Mouse (Mus musculus): ENCODE results near the gene Dnase2a. TPM values are rescaled to one million over a fixed set of nuclear protein-coding genes. Genes with fewer than 3 reads are reported as not detected.
A peak's percentile ranks its signal among the peaks of the same experiment; 100 is the strongest.

The Dnase2a gene
- polyA plus RNA-seq, 1 experiment, result 9.0 TPM

DNA sequence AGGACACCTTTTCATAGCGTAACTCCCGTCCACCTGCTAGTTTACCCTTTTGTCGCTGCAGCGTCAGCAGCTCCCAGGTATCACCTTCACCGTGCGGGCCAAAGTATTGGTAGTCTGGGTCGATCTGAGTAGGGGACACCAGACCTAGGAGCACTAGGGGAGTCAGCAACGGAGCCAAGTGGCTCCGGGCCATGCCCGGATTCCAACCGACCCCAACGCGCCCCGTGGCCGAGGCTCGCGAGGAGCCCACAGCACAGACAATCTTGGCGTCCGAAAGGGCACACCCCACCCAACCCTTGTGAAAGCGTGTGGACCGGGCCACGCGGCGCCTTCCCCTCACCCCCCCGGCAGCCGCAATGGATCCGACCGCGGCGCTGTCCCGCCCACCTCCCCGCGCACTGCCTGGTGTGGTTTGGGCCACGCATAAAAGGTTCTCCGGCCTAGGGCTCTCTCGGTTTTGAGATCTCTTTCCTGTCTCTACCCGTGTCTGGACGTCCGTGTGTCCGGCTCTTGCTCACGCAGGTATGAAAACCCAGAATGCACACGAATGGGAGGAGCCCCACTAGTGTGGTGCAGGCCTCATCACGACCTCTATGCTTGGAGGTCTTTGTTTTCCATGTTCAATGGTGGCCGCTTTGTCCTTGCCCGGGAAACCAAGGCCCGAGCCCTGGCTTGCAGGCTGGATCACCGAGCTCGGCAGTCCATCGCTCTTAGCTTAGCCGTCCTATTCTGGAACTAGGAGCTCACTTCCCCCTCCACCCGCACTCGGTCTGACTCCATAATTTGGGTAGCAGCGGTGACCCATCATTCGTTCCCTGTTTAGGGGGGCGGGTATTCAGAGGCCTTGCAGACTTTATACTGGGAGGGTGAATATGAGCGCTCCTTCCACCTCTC is 61.1 kb downstream of the Dnase2a start, which contains the start of the genes Gm49661, Prdx2 and Rnaseh2a:
Gene Gm49661 (minus strand): TSS at position 193 of the 894 bp plus-strand sequence.
Gene Prdx2 (plus strand): TSS at position 347 of the 894 bp plus-strand sequence.
Gene Rnaseh2a (minus strand): TSS at position 527 of the 894 bp plus-strand sequence.
- peaks cover 45% of the 10 kb centered on the region for H3K79me2 ChIP-seq (ENCODE audit: control insufficient read depth, insufficient read depth)
- peaks cover 16% of the 10 kb centered on the region for H3K79me3 ChIP-seq (ENCODE audit: low read depth)
- peak; percentile 37 for TF ChIP-seq MAX (IDR thresholded peaks at IDR 0.05)
- no peak for TF ChIP-seq USF1 (IDR thresholded peaks at IDR 0.05; ENCODE audit: low read depth)
- TF ChIP-seq FOSL1 (IDR thresholded peaks at IDR 0.05; ENCODE audit: insufficient read depth, low read length, poor library complexity, severe bottlenecking), result no peak
- no peak for TF ChIP-seq CEBPB (IDR thresholded peaks at IDR 0.05; ENCODE audit: low read depth)
- no peak for TF ChIP-seq CTCF (IDR thresholded peaks at IDR 0.05; ENCODE audit: control insufficient read depth, insufficient read depth, insufficient read length)
- TF ChIP-seq MYOD1 (IDR thresholded peaks at IDR 0.05; ENCODE audit: control insufficient read depth, insufficient read length, low read depth), result no peak
- TF ChIP-seq MYOG (IDR thresholded peaks at IDR 0.05; ENCODE audit: control insufficient read depth, extremely low read depth, insufficient read length), result no peak
- H3K36me3 ChIP-seq (ENCODE audit: control insufficient read depth, insufficient read depth), result peaks cover 21% of the 10 kb centered on the region
- peak within 1 kb of the TSS; percentile 91 for H3ac ChIP-seq (ENCODE audit: control insufficient read depth, insufficient read length, low read depth)
- H3K4me3 ChIP-seq (ENCODE audit: insufficient read depth, poor library complexity, severe bottlenecking), result peak within 1 kb of the TSS; percentile 55
- H3K27me3 ChIP-seq (ENCODE audit: control insufficient read depth, insufficient read depth, insufficient read length), result no peaks in the 10 kb centered on the region

DNA sequence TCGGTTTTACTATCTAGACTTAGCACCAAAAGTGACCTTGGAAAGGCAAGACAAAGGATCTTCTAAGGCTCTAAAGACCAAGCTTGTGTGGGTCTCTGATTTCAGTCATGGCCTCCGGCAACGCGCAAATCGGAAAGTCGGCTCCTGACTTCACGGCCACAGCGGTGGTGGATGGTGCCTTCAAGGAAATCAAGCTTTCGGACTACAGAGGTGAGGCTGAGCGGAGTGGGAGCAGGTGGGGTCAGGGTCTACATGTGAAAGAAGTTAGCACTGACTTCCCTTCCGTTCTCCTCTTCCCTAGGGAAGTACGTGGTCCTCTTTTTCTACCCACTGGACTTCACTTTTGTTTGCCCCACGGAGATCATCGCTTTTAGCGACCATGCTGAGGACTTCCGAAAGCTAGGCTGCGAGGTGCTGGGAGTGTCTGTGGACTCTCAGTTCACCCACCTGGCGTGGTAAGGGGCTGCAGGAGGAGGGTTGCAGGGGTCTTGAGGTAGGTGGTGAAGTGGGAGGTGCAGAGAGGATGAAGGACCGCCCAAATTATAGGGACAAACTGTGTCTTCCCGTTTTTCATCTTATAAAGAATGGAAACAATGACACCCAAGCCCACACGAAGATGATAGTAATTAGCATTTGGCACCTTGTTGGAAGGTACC is 61.9 kb downstream of the Dnase2a start:
- Histone ChIP-seq H3K79me3 (ENCODE audit: low read depth) (peaks cover 14% of the 10 kb centered on the region), H3K79me2 (ENCODE audit: control insufficient read depth, insufficient read depth) (peaks cover 38% of the 10 kb centered on the region), H3K4me3 (ENCODE audit: insufficient read depth, poor library complexity, severe bottlenecking) (peak overlapping the region; percentile 55), H3ac (ENCODE audit: control insufficient read depth, insufficient read length, low read depth) (peak overlapping the region; percentile 91), H3K36me3 (ENCODE audit: control insufficient read depth, insufficient read depth) (peaks cover 21% of the 10 kb centered on the region), H3K27me3 (ENCODE audit: control insufficient read depth, insufficient read depth, insufficient read length) (no peaks in the 10 kb centered on the region)
- TF ChIP-seq USF1 (IDR thresholded peaks at IDR 0.05; ENCODE audit: low read depth) (no peak), FOSL1 (IDR thresholded peaks at IDR 0.05; ENCODE audit: insufficient read depth, low read length, poor library complexity, severe bottlenecking) (no peak), MYOD1 (IDR thresholded peaks at IDR 0.05; ENCODE audit: control insufficient read depth, insufficient read length, low read depth) (no peak), MAX (IDR thresholded peaks at IDR 0.05) (no peak), MYOG (IDR thresholded peaks at IDR 0.05; ENCODE audit: control insufficient read depth, extremely low read depth, insufficient read length) (no peak), CEBPB (IDR thresholded peaks at IDR 0.05; ENCODE audit: low read depth) (no peak), CTCF (IDR thresholded peaks at IDR 0.05; ENCODE audit: control insufficient read depth, insufficient read depth, insufficient read length) (no peak)

DNA sequence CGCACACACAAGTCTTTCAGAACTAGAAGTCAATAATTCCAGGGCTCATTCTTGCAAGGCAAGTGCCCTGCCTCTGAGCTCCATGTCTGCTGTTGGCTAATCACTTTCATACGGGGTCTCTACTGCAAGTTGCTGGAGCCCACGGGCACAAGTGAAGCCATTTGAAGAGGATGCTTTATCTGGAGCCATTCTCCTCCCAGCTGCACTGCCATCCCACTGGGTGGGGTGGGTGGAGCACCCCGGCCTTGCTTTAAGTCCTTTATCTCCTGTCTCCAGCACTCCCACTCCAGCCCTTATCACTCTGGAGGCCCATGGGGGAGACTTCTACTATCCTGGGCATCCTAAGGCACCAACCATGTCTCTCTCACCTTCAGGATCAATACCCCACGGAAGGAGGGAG is 62.6 kb downstream of the Dnase2a start:
- H3K36me3 ChIP-seq (ENCODE audit: control insufficient read depth, insufficient read depth), result peaks cover 21% of the 10 kb centered on the region
- no peaks in the 10 kb centered on the region for H3K27me3 ChIP-seq (ENCODE audit: control insufficient read depth, insufficient read depth, insufficient read length)
- H3ac ChIP-seq (ENCODE audit: control insufficient read depth, insufficient read length, low read depth), result no peak overlapping the region
- TF ChIP-seq MAX (IDR thresholded peaks at IDR 0.05), result no peak
- no peak for TF ChIP-seq FOSL1 (IDR thresholded peaks at IDR 0.05; ENCODE audit: insufficient read depth, low read length, poor library complexity, severe bottlenecking)
- TF ChIP-seq CTCF (IDR thresholded peaks at IDR 0.05; ENCODE audit: control insufficient read depth, insufficient read depth, insufficient read length), result no peak
- TF ChIP-seq CEBPB (IDR thresholded peaks at IDR 0.05; ENCODE audit: low read depth), result no peak
- no peak for TF ChIP-seq MYOG (IDR thresholded peaks at IDR 0.05; ENCODE audit: control insufficient read depth, extremely low read depth, insufficient read length)
- TF ChIP-seq MYOD1 (IDR thresholded peaks at IDR 0.05; ENCODE audit: control insufficient read depth, insufficient read length, low read depth), result no peak
- no peak for TF ChIP-seq USF1 (IDR thresholded peaks at IDR 0.05; ENCODE audit: low read depth)
- H3K79me3 ChIP-seq (ENCODE audit: low read depth), result peaks cover 14% of the 10 kb centered on the region
- H3K79me2 ChIP-seq (ENCODE audit: control insufficient read depth, insufficient read depth), result peaks cover 38% of the 10 kb centered on the region
- H3K4me3 ChIP-seq (ENCODE audit: insufficient read depth, poor library complexity, severe bottlenecking), result no peak overlapping the region

Small RNA genes within 50 kb of the gene (microRNA-seq; reads per million reads assigned to microRNA genes)
- gene Gm24197 (ENCODE audit: borderline microRNAs expressed) (not detected), gene Mir7069 (ENCODE audit: borderline microRNAs expressed) (1.6 reads per million, percentile 35 among the genes with 10 or more reads in this experiment)

Other genes with a start within 250 kb of the Dnase2a start
- 61.4 TPM for gene Ier2, start 245.7 kb upstream of the Dnase2a start, polyA plus RNA-seq (2012; fragmentation: generic; extraction: Trizol)
- 117 TPM for gene Trmt1, start 222.3 kb upstream of the Dnase2a start, polyA plus RNA-seq (2012; fragmentation: generic; extraction: Trizol)
- 81.5 TPM for gene Nacc1, start 220.7 kb upstream of the Dnase2a start, polyA plus RNA-seq (2012; fragmentation: generic; extraction: Trizol)
- 0.04 TPM for gene Lyl1, start 207.1 kb upstream of the Dnase2a start, polyA plus RNA-seq (2012; fragmentation: generic; extraction: Trizol)
- 2.9 TPM for gene G430095P16Rik, start 185.6 kb upstream of the Dnase2a start, polyA plus RNA-seq (2012; fragmentation: generic; extraction: Trizol)
- gene Nfix, start 108.2 kb upstream of the Dnase2a start, polyA plus RNA-seq (2012; fragmentation: generic; extraction: Trizol), result 50.7 TPM
- gene Dand5, start 85.7 kb upstream of the Dnase2a start, polyA plus RNA-seq (2012; fragmentation: generic; extraction: Trizol), result 2.4 TPM
- 32.5 TPM for gene Gadd45gip1, start 77.0 kb upstream of the Dnase2a start, polyA plus RNA-seq (2012; fragmentation: generic; extraction: Trizol)
- gene Rad23a, start 67.9 kb upstream of the Dnase2a start, polyA plus RNA-seq (2012; fragmentation: generic; extraction: Trizol), result 68.3 TPM
- 687 TPM for gene Calr, start 61.6 kb upstream of the Dnase2a start, polyA plus RNA-seq (2012; fragmentation: generic; extraction: Trizol)
- gene Farsa, start 51.6 kb upstream of the Dnase2a start, polyA plus RNA-seq (2012; fragmentation: generic; extraction: Trizol), result 104 TPM
- gene Syce2, start 36.4 kb upstream of the Dnase2a start, polyA plus RNA-seq (2012; fragmentation: generic; extraction: Trizol), result 8.5 TPM
- gene Gcdh, start 14.6 kb upstream of the Dnase2a start, polyA plus RNA-seq (2012; fragmentation: generic; extraction: Trizol), result 11.4 TPM
- gene Klf1, start 6.6 kb upstream of the Dnase2a start, polyA plus RNA-seq (2012; fragmentation: generic; extraction: Trizol), result 0.09 TPM
- not detected for gene Mast1, start 28.8 kb downstream of the Dnase2a start, polyA plus RNA-seq (2012; fragmentation: generic; extraction: Trizol)
- gene Rtbdn, start 38.4 kb downstream of the Dnase2a start, polyA plus RNA-seq (2012; fragmentation: generic; extraction: Trizol), result 0.05 TPM
- not detected for gene Gm49661, start 60.9 kb downstream of the Dnase2a start, polyA plus RNA-seq (2012; fragmentation: generic; extraction: Trizol)
- gene Prdx2, start 61.0 kb downstream of the Dnase2a start, polyA plus RNA-seq (2012; fragmentation: generic; extraction: Trizol), result 609 TPM
- gene Rnaseh2a, start 61.2 kb downstream of the Dnase2a start, polyA plus RNA-seq (2012; fragmentation: generic; extraction: Trizol), result 145 TPM
- 158 TPM for gene Junb, start 70.2 kb downstream of the Dnase2a start, polyA plus RNA-seq (2012; fragmentation: generic; extraction: Trizol)
- gene Hook2, start 82.0 kb downstream of the Dnase2a start, polyA plus RNA-seq (2012; fragmentation: generic; extraction: Trizol), result 7.0 TPM
- 0.04 TPM for gene Best2, start 106.0 kb downstream of the Dnase2a start, polyA plus RNA-seq (2012; fragmentation: generic; extraction: Trizol)
- gene Asna1, start 116.7 kb downstream of the Dnase2a start, polyA plus RNA-seq (2012; fragmentation: generic; extraction: Trizol), result 253 TPM
- gene Trir, start 118.3 kb downstream of the Dnase2a start, polyA plus RNA-seq (2012; fragmentation: generic; extraction: Trizol), result 321 TPM
- 52.0 TPM for gene Tnpo2, start 128.4 kb downstream of the Dnase2a start, polyA plus RNA-seq (2012; fragmentation: generic; extraction: Trizol)
- gene Fbxw9, start 151.5 kb downstream of the Dnase2a start, polyA plus RNA-seq (2012; fragmentation: generic; extraction: Trizol), result 20.0 TPM
- not detected for gene Gm5741, start 159.4 kb downstream of the Dnase2a start, polyA plus RNA-seq (2012; fragmentation: generic; extraction: Trizol)
- gene Dhps, start 163.2 kb downstream of the Dnase2a start, polyA plus RNA-seq (2012; fragmentation: generic; extraction: Trizol), result 123 TPM
- 152 TPM for gene Wdr83os, start 172.2 kb downstream of the Dnase2a start, polyA plus RNA-seq (2012; fragmentation: generic; extraction: Trizol)
- gene Wdr83, start 172.7 kb downstream of the Dnase2a start, polyA plus RNA-seq (2012; fragmentation: generic; extraction: Trizol), result 25.0 TPM
- 9.8 TPM for gene Man2b1, start 174.7 kb downstream of the Dnase2a start, polyA plus RNA-seq (2012; fragmentation: generic; extraction: Trizol)
- 0.07 TPM for gene Zfp791, start 214.5 kb downstream of the Dnase2a start, polyA plus RNA-seq (2012; fragmentation: generic; extraction: Trizol)
- gene Cks1brt, start 243.4 kb downstream of the Dnase2a start, polyA plus RNA-seq (2012; fragmentation: generic; extraction: Trizol), result not detected